Mouse (Mus musculus): ENCODE measurements around the gene Spem1. TPM values are rescaled to one million over a fixed set of nuclear protein-coding genes. Genes with fewer than 3 reads are reported as not detected.
A peak's percentile ranks its signal among the peaks of the same experiment; 100 is the strongest.

Spem1 gene
- polyA plus RNA-seq, 1 experiment from 2014 or later = 0.65 TPM

DNA sequence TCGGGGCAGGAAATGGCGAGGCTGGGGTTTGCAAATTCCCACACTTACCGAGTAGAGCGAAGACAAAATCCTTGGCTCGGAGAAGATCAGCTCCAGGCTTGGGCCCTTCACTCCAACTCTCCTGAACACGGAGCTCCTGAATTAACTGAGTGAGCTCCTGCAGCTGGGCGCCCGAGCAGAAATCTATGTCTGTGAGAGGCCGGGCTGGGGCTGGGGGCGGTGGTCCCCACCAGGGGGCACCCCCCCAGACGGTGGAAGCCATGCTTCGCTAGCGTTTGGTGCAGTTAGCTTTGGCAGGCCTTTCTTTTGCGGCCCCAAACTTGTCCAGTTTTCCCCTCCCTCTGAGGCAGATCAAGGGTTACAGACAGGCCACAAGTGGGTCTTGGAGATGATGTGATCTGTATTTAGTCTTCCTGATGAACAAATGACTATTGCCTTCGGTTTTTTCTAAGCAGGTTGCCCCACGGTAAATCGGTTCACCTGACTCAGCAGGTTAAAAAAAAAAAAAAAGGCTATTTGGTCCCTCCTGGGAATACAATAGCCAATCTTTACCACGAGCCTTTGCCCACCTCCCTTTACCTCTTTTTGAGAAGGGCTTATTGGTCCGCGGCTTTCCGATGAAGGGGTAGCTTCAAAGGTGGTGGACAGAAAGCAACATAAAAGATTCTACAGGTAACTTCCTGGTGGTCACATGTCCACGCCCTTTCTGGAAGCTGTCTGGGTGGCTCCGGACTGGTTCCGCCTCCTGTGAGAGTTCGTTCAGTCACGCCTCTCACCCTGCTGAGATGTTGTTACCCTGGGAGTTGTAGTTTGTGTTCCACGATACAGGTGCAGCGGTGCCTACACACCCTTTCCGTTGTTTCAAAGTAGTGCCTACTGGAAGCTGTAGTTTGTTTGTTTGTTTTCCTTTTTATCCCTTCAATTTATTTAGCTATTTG is 16.7 kb downstream of the Spem1 start, which contains the start of gene Tmem102:
Gene Tmem102, minus strand, starts transcription at position 653 of the 938 bp plus-strand sequence.
- Histone ChIP-seq H3K4me3 (peak within 1 kb of the TSS; percentile 74; the same call in 1 of the 2 replicates), H3K36me3 (replicated peaks) (no peaks in the 10 kb centered on the region), H3K4me2 (peak within 1 kb of the TSS; percentile 86), H3K27me3 (replicated peaks) (peaks cover 23% of the 10 kb centered on the region), H3K9me3 (no peaks in the 10 kb centered on the region), H3K9ac (no peak within 1 kb of the TSS), H3K27ac (no peak within 1 kb of the TSS), H3K4me1 (peaks cover 47% of the 10 kb centered on the region)
- WGBS = 6% methylated on average over 29 of the region's 29 CpGs
- ATAC-seq (replicated peaks) = no peak

DNA sequence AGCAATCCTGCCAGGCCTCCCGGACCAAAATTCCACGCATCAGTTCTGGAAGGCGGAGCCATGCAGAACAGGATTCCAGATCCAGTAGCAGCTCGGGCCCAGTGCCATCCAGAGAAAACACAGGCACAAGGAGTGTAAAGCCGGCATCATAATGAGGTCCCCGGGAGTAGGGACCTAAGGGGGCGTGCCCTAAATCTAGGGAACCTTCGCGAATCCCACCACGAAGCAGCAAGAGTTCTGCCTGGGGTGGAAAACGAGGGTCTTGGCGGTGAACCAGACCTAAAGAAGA is 17.4 kb downstream of the Spem1 start:
- Histone ChIP-seq H3K27me3 (replicated peaks) (peaks cover 23% of the 10 kb centered on the region), H3K4me1 (peaks cover 53% of the 10 kb centered on the region), H3K4me3 (peak overlapping the region; percentile 74; the same call in 1 of the 2 replicates), H3K9me3 (no peaks in the 10 kb centered on the region), H3K27ac (no peak overlapping the region), H3K4me2 (peak overlapping the region; percentile 86), H3K9ac (no peak overlapping the region), H3K36me3 (replicated peaks) (no peaks in the 10 kb centered on the region)
- 8% methylated on average over 12 of the region's 12 CpGs for WGBS
- no peak for ATAC-seq (replicated peaks)

- 2% methylated on average over 60 of the region's 60 CpGs for WGBS
- Histone ChIP-seq H3K4me3 (peak overlapping the region; percentile 74), H3K36me3 (replicated peaks) (no peaks in the 10 kb centered on the region), H3K9me3 (no peaks in the 10 kb centered on the region), H3K27ac (peak overlapping the region; percentile 76), H3K4me1 (peaks cover 59% of the 10 kb centered on the region), H3K4me2 (peak overlapping the region; percentile 86), H3K9ac (peak overlapping the region; percentile 66), H3K27me3 (replicated peaks) (peaks cover 23% of the 10 kb centered on the region)
- peak; percentile 32 for ATAC-seq (replicated peaks)
Measured at GRCm38 (mm10) chr11:69803786-69804651, 18.0 kb downstream of the Spem1 start.

GRCm38 (mm10) chr11:69803328-69803727 is 18.7 kb downstream of the Spem1 start:
- no peaks in the 10 kb centered on the region for H3K36me3 ChIP-seq (replicated peaks)
- under 1% methylated on average over 12 of the region's 12 CpGs for WGBS
- peak overlapping the region; percentile 76 for H3K27ac ChIP-seq
- H3K4me1 ChIP-seq = peaks cover 59% of the 10 kb centered on the region
- H3K4me3 ChIP-seq = peak overlapping the region; percentile 74
- H3K9me3 ChIP-seq = no peaks in the 10 kb centered on the region
- peak overlapping the region; percentile 66 for H3K9ac ChIP-seq
- H3K27me3 ChIP-seq (replicated peaks) = peaks cover 23% of the 10 kb centered on the region
- ATAC-seq (replicated peaks) = no peak; the same call in 1 of the 2 replicates
- peak overlapping the region; percentile 86 for H3K4me2 ChIP-seq

DNA sequence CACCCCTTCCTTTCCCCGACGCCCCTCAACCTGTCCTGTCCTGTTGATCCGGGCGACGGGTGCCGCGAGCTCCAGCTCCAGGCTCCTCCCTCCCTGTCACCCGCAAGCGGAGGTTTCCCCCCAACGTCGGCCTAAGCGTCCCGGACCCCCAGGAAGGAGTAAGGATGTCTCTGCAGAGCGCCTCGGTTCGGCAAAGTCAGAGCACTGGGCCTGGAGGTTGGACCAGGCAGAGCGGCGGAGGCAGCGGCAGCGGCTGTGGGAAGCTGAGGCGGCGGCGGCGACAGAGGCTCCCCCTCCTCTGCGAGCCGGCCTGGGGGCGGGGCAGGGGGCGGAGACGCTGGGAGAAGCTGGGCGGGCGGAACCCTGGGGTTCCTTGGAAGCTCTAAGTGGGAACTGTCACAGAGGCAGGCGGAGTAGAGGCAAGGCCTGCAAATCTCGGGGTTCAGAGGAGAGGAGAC is 19.3 kb downstream of the Spem1 start:
- H3K36me3 ChIP-seq (replicated peaks) = no peaks in the 10 kb centered on the region
- peak overlapping the region; percentile 86 for H3K4me2 ChIP-seq
- peaks cover 23% of the 10 kb centered on the region for H3K27me3 ChIP-seq (replicated peaks)
- peak overlapping the region; percentile 74 for H3K4me3 ChIP-seq
- H3K4me1 ChIP-seq = peaks cover 59% of the 10 kb centered on the region
- peak overlapping the region; percentile 76 for H3K27ac ChIP-seq
- peak overlapping the region; percentile 66 for H3K9ac ChIP-seq
- H3K9me3 ChIP-seq = no peaks in the 10 kb centered on the region
- peak; percentile 16; the same call in 1 of the 2 replicates for ATAC-seq (replicated peaks)
- WGBS = 0% methylated on average over 28 of the region's 33 CpGs

- H3K4me1 ChIP-seq = peaks cover 59% of the 10 kb centered on the region
- H3K4me3 ChIP-seq = peak within 1 kb of the TSS; percentile 74
- peak within 1 kb of the TSS; percentile 86 for H3K4me2 ChIP-seq
- no peaks in the 10 kb centered on the region for H3K36me3 ChIP-seq (replicated peaks)
- H3K9ac ChIP-seq = peak within 1 kb of the TSS; percentile 66
- ATAC-seq (replicated peaks) = 0 out of 2 replicates have a peak, but pooled peaks have one; percentile 1
- H3K27ac ChIP-seq = peak within 1 kb of the TSS; percentile 98
- no peaks in the 10 kb centered on the region for H3K9me3 ChIP-seq
- peaks cover 19% of the 10 kb centered on the region for H3K27me3 ChIP-seq (replicated peaks)
- under 1% methylated on average over 32 of the region's 33 CpGs for WGBS
Measured at GRCm38 (mm10) chr11:69801379-69801977, 20.5 kb downstream of the Spem1 start, which contains the start of gene Fgf11. TSS of gene Fgf11 (minus strand) at chr11:69801857.

- Histone ChIP-seq H3K27ac (peak overlapping the region; percentile 98), H3K4me1 (peaks cover 64% of the 10 kb centered on the region), H3K4me2 (peak overlapping the region; percentile 86), H3K9me3 (no peaks in the 10 kb centered on the region), H3K9ac (peak overlapping the region; percentile 66), H3K27me3 (replicated peaks) (peaks cover 19% of the 10 kb centered on the region), H3K36me3 (replicated peaks) (no peaks in the 10 kb centered on the region), H3K4me3 (peak overlapping the region; percentile 74)
- WGBS = under 1% methylated on average over 36 of the region's 36 CpGs
- ATAC-seq (replicated peaks) = peak; percentile 78
Measured at GRCm38 (mm10) chr11:69800392-69801197, 21.4 kb downstream of the Spem1 start.

- Histone ChIP-seq H3K27me3 (replicated peaks) (peaks cover 17% of the 10 kb centered on the region), H3K4me1 (peaks cover 64% of the 10 kb centered on the region), H3K36me3 (replicated peaks) (no peaks in the 10 kb centered on the region), H3K4me3 (peak overlapping the region; percentile 74), H3K27ac (peak overlapping the region; percentile 98), H3K9ac (peak overlapping the region; percentile 66), H3K4me2 (peak overlapping the region; percentile 86), H3K9me3 (no peaks in the 10 kb centered on the region)
- 0% methylated on average over 11 of the region's 11 CpGs for WGBS
- peak; percentile 27 for ATAC-seq (replicated peaks)
Measured at GRCm38 (mm10) chr11:69800138-69800391, 21.9 kb downstream of the Spem1 start.

GRCm38 (mm10) chr11:69799394-69800137 is 22.4 kb downstream of the Spem1 start:
- ATAC-seq (replicated peaks) = no peak
- peaks cover 59% of the 10 kb centered on the region for H3K4me1 ChIP-seq

DNA sequence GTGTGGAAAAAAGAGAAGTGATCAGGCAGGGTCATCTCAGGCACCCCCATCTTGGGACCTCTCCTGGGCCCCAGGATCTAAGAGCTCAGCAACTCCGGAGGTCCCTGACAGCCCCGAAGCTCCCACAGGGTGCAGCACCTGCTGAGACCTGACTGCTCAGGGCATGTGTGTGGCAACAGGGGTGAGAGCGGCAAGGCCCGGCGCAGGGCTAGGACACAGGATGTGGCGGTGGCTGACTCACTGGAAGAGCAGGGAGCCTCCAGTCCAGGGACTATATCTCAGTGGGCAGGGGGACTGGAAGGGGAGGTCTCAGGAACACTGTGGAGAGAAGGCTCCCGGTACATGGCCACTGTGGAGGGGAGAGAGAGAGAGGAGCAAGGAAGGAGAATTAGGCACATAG is 24.1 kb downstream of the Spem1 start:
- peaks cover 43% of the 10 kb centered on the region for H3K4me1 ChIP-seq
- no peak overlapping the region for H3K4me2 ChIP-seq
- WGBS = 74% methylated on average over 7 of the region's 7 CpGs
- H3K36me3 ChIP-seq (replicated peaks) = no peaks in the 10 kb centered on the region
- no peak overlapping the region for H3K27ac ChIP-seq
- no peak overlapping the region for H3K9ac ChIP-seq
- peaks cover 14% of the 10 kb centered on the region; the same call in 1 of the 2 replicates for H3K27me3 ChIP-seq (replicated peaks)
- no peak overlapping the region for H3K4me3 ChIP-seq
- no peaks in the 10 kb centered on the region for H3K9me3 ChIP-seq
- ATAC-seq (replicated peaks) = no peak

More at GRCm38 (mm10) chr11:69799394-69800137, 22.4 kb downstream of the Spem1 start:
- Histone ChIP-seq H3K36me3 (replicated peaks) (no peaks in the 10 kb centered on the region), H3K9me3 (no peaks in the 10 kb centered on the region), H3K4me2 (peak overlapping the region; percentile 86), H3K4me3 (peak overlapping the region; percentile 74), H3K27me3 (replicated peaks) (peaks cover 12% of the 10 kb centered on the region), H3K9ac (peak overlapping the region; percentile 66), H3K27ac (peak overlapping the region; percentile 98)
- 8% methylated on average over 11 of the region's 12 CpGs for WGBS

Data from midbrain, embryonic 15.5 days (tissue).